Mouse (Mus musculus) cerebral cortex, adult 2 months (tissue): ENCODE results near the gene Fam196a.

Source experiments
- WGBS: fragments of 180-500 bp; shearing (Covaris S2); methylation state at CpG from one replicate; pipeline ENCODE4 v1.1.7; 2018; 5-methylcytosine and 5-hydroxymethylcytosine counted together

The Fam196a gene

GRCm38 (mm10) chr7:134937927-134938609 lies at the start of gene Fam196a:
Fam196a (minus strand) TSS chr7:134938430.
- WGBS, result under 1% methylated on average over 59 of the region's 71 CpGs

- 92% methylated on average over 2 of the region's 2 CpGs for WGBS
These were observed 23.4 kb upstream of the Fam196a start for GRCm38 (mm10) chr7:134961608-134962007.

GRCm38 (mm10) chr7:134960871-134961270 lies 22.6 kb upstream of the Fam196a start:
- WGBS, result 65% methylated on average over 4 of the region's 4 CpGs

GRCm38 (mm10) chr7:134959086-134959485 lies 20.9 kb upstream of the Fam196a start:
- WGBS, result 77% methylated on average over 6 of the region's 6 CpGs

- WGBS, result 51% methylated on average over 7 of the region's 7 CpGs
These were observed 7.9 kb upstream of the Fam196a start for GRCm38 (mm10) chr7:134945925-134946716.

GRCm38 (mm10) chr7:134943701-134944100 lies 5.5 kb upstream of the Fam196a start:
- 79% methylated on average over 7 of the region's 7 CpGs for WGBS

GRCm38 (mm10) chr7:134943063-134943462 lies 4.8 kb upstream of the Fam196a start:
- WGBS, result 62% methylated on average over 6 of the region's 6 CpGs

- WGBS, result 98% methylated on average over 6 of the region's 6 CpGs
These were observed 3.7 kb upstream of the Fam196a start for GRCm38 (mm10) chr7:134941891-134942290.

GRCm38 (mm10) chr7:134937471-134937926 lies 731 bp downstream of the Fam196a start:
- WGBS, result 1% methylated on average over 37 of the region's 37 CpGs

- WGBS, result 76% methylated on average over 2 of the region's 2 CpGs
These were observed 6.3 kb downstream of the Fam196a start for GRCm38 (mm10) chr7:134931886-134932285.

GRCm38 (mm10) chr7:134901992-134902391 lies 36.2 kb downstream of the Fam196a start:
- 90% methylated on average over 2 of the region's 2 CpGs for WGBS

- WGBS, result 87% methylated on average over 2 of the region's 2 CpGs
These were observed 38.8 kb downstream of the Fam196a start for GRCm38 (mm10) chr7:134899462-134899861.

GRCm38 (mm10) chr7:134894604-134895003 lies 43.6 kb downstream of the Fam196a start:
- 70% methylated on average over 2 of the region's 2 CpGs for WGBS

- 94% methylated on average over 4 of the region's 4 CpGs for WGBS
These were observed 45.3 kb downstream of the Fam196a start for GRCm38 (mm10) chr7:134892972-134893371.

GRCm38 (mm10) chr7:134892449-134892871 lies 45.8 kb downstream of the Fam196a start:
- WGBS, result 86% methylated on average over 13 of the region's 13 CpGs

GRCm38 (mm10) chr7:134883516-134883915 lies 54.7 kb downstream of the Fam196a start:
- 81% methylated on average over 6 of the region's 6 CpGs for WGBS

GRCm38 (mm10) chr7:134880431-134880830 lies 57.8 kb downstream of the Fam196a start:
- 72% methylated on average over 6 of the region's 6 CpGs for WGBS

GRCm38 (mm10) chr7:134878985-134879384 lies 59.2 kb downstream of the Fam196a start:
- 80% methylated on average over 6 of the region's 6 CpGs for WGBS

- 89% methylated on average over 7 of the region's 7 CpGs for WGBS
These were observed 65.2 kb downstream of the Fam196a start for GRCm38 (mm10) chr7:134872981-134873380.

- 85% methylated on average over 3 of the region's 3 CpGs for WGBS
These were observed 65.7 kb downstream of the Fam196a start for GRCm38 (mm10) chr7:134872511-134872910.

- 51% methylated on average over 2 of the region's 2 CpGs for WGBS
These were observed 74.1 kb downstream of the Fam196a start for GRCm38 (mm10) chr7:134864175-134864574.

- 72% methylated on average over 6 of the region's 6 CpGs for WGBS
These were observed 76.2 kb downstream of the Fam196a start for GRCm38 (mm10) chr7:134862000-134862399.

GRCm38 (mm10) chr7:134842751-134843150 lies 95.5 kb downstream of the Fam196a start:
- 77% methylated on average over 4 of the region's 4 CpGs for WGBS
